Mouse (Mus musculus): Measurements from ENCODE around the gene Zfp346. TPM values are rescaled to one million over a fixed set of nuclear protein-coding genes. Genes with fewer than 3 reads are reported as not detected.

Gene Zfp346
- 8.4 and 10.1 TPM in 2 replicates for total RNA-seq (2023)

GRCm38 (mm10) chr13:55105045-55105952 is at the start of gene Zfp346:
Gene Zfp346 (plus strand): TSS chr13:55105311.

GRCm38 (mm10) chr13:55099726-55100478 is 5.2 kb upstream of the Zfp346 start, which contains the start of gene Uimc1:
Gene Uimc1 (minus strand): TSS chr13:55100300.

GRCm38 (mm10) chr13:55133448-55133847 is 28.3 kb downstream of the Zfp346 start, which contains the start of gene Gm17617:
Gene Gm17617 (minus strand): TSS chr13:55133548.

GRCm38 (mm10) chr13:55152621-55153415 is 47.7 kb downstream of the Zfp346 start, which contains the start of gene Fgfr4:
Gene Fgfr4 (plus strand): TSS chr13:55152640.

Other genes starting within 250 kb of the Zfp346 start
- 0.25 TPM in 1 of 2 replicates, not detected in the other for gene Unc5a, start 155.9 kb upstream of the Zfp346 start, total RNA-seq (2023)
- 406 and 530 TPM in 2 replicates for gene Hk3, start 83.9 kb upstream of the Zfp346 start, total RNA-seq (2023)
- gene Uimc1, start 5.0 kb upstream of the Zfp346 start, total RNA-seq (2023), result 40.2 and 52.5 TPM in 2 replicates
- not detected in 2 replicates for gene Gm17617, start 28.2 kb downstream of the Zfp346 start, total RNA-seq (2023)
- gene Fgfr4, start 47.3 kb downstream of the Zfp346 start, total RNA-seq (2023), result not detected in 2 replicates
- 94.4 and 131 TPM in 2 replicates for gene Nsd1, start 104.5 kb downstream of the Zfp346 start, total RNA-seq (2023)
- gene Prelid1, start 215.2 kb downstream of the Zfp346 start, total RNA-seq (2023), result 189 and 199 TPM in 2 replicates
- gene Rab24, start 216.6 kb downstream of the Zfp346 start, total RNA-seq (2023), result 81.3 and 101 TPM in 2 replicates
- 11.1 and 11.5 TPM in 2 replicates for gene Mxd3, start 224.5 kb downstream of the Zfp346 start, total RNA-seq (2023)